Mouse (Mus musculus): Measurements from ENCODE around the gene Itga6.
A peak's percentile ranks its signal among the peaks of the same experiment; 100 is the strongest.

Gene Itga6

DNA sequence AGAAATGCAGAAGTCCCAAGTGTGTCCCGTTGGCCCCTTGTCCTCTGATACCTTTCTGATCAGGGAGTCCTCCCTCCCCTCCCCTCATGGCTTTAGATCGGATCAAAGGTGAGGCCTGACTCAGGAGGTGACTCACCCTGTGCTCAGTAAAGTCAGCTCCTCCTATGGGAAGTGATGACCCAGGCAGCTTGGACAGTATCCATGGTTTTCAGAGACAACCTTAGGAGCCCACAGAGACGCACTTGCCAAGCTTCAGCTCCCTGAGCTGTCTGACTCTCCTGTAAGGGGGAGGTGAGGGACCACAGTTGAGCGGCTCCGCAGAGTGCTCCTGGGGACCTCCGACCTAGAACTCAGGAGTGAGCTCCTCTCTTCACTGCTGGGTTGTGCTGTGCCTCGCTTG lies 56.3 kb downstream of the Itga6 start:
- DNase-seq (ENCODE audit: low read depth): no peak

DNA sequence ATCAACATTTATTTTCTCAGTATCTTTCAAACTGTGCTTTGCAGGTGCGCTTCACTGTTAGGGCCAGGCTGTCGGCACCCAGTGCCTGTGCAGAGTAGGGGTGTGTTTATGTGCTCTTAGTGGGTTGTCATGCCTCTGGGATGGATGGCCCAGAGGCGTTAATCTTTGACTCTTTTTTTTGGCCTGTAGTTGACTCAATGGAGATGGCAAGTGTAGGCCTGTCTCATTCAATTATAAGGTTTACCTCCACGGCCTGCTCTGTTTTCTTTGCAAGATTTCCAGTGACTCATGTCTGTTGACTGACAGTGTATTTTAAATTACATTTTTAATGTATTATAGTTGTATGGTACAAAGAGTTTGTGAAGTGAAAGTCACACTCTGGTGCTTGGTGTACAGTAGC lies 56.7 kb downstream of the Itga6 start:
- DNase-seq (ENCODE audit: low read depth): no peak

DNA sequence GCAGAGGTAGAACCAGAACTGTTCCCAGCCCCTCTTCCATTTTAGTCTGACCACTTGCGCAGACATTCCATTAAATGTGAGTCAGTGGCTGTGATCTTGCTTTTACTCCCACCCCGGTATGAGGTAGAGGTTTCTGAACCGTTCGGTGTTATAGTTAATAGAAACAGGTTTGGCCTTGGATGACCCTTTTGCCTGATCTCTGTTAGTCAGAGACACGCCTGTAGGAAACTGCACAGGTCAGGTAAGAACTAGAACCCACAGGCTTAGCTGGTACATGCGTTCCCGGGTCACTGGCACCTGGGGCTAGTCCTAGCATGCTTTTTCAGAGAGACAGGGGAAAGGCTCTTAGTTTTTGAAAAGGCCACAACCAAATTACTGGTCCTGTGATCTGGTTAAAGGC lies 59.7 kb downstream of the Itga6 start:
- no peak for DNase-seq (ENCODE audit: low read depth)

DNA sequence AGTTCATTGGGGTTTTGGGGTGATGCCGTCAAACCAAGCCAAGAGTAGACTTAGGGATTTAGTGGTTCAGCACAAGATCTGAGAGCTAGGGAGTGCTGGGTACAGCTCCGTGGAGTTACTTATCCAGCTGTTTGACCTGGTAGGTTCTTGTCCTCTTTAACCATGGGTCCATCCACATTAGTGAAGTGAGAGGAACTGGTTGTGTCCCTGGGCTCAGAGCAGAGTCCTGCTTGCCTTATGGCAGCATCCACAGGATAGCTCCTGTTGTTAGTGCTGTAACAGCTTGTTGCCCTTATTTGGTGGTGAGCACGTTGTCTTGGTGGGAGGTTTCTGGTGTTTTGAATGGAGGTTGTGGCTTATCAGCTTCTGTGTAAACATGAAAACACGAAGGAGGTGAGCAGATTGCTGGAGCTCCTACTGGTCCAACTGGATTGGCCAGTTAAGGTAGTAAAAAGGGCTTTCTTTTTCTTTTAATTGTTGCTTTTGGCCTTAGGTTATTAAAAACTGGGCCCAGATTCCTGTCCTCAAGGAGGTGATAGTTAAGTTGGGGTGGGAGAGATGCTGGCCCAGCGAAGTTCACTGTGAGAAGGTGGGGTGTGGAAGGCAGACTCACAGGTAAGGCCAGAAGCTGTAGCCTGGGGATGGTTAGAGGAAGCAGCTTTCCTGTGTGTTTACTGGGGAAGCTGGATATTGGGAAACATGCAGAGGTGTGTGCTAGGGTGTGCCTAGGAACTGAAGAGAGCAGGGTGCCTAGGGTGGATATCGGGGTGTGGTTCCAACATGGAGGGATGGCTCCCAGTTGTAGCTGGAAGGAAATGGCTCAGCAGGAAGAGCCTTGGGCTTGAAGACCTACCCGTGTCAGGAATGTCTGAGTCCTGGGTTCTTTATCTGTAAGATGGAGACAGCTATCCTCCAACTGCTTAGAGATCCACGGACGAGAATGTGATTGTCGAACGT lies 60.5 kb downstream of the Itga6 start:
- no peak for DNase-seq (ENCODE audit: low read depth)

DNA sequence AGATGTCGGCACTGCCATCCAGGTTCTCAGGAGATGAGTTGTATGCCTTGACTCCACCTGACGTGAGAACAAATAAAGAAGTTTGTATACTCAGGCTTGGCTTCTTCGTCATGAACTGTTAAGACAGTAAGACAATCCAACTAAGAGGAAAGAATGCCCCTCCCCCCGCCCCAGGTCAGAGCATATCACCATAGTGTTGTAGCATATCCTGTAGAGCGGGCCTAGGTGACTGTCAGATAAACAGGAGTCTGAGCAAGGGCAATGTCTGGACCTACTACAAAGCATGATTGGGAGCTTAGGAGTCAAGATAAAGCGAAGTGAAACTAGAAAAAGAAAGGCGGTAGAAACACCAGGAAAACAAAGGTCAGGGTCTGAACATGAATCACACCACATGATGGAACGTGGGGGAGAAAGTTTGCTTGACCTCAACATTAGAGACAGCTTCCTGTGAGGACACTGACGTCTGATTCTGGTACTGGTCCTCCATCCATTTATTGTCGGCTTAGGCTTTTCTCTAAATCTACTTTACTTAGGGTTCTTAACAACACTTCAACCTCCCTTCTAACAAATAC lies 64.0 kb downstream of the Itga6 start:
- peak; percentile 80 for DNase-seq (ENCODE audit: low read depth)

DNA sequence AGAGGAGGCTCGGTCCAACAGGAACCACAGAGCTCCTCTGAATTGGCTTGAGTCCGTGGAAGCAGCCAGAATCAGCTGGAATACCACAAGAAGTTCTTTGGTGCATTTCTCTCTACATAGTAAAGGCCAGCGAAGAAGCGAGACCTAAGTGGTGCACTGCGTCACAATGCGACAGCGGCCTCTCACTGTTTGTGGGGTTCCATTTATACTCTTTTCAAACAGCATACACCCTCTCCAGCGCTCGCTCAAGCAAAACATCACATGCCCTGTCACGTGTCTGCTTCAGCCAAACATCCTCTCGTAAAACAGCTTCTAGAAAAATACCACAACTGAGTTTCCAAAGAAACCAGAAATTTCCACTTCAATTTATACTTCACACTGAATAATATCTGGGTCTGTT lies 64.6 kb downstream of the Itga6 start:
- peak; percentile 90 for DNase-seq (ENCODE audit: low read depth)

DNA sequence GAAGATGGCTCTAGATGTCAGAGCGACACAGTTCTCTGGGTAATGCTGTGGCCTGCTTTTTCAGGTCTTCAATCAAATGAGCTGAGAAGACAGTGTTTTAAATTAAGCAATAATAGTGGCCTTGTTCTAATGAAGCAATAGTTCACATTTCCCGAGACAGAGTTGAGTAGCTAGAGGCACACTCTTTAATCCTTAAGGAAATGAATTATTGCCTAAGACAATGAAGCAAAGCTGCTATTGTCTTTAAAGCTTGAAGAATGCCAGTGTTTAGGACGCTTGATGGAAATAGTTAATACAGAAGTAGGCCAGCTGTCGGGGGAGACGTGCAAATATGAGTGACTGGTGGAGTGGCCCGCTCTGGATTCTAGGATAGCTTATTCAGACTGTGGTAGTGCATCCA lies 65.5 kb downstream of the Itga6 start:
- no peak for DNase-seq (ENCODE audit: low read depth)

DNA sequence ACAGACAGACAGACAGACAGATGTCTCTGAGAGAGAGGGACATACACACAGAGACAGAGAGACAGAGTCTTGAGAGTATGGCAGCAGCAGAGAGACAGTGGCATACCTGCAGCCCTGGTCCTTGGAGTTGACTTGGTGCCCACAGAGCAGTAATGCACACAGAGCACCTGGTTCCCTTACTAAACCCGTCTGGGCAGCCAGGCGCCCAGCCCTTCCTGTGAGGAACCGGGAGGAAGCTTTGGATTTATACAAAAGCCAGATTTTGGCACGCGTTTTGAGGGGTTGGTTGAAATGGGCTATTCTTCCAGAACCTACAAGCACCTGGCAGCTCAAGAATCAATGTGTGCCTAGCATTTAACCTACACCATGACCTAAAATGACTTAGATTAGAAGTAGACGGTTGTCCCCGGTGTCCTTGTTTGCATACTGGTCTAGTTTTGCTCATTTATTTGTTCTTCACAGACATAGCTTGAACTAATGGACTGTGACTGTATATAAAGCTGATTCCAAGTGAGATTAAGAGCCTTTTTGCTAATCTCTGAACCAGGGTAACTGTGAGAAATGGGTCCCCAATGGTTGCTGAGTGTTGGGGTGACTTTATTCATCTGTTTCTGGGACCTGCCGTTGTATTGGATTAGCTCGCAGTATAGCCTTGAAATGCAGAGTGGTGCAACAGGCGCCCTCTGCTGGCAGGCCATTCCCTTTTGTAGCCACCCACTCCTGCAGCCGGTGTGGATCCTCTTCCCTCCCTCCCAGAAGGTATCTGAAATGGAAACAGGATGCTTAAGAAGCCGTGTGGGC lies 67.0 kb downstream of the Itga6 start:
- peak; percentile 93 for DNase-seq (ENCODE audit: low read depth)

DNA sequence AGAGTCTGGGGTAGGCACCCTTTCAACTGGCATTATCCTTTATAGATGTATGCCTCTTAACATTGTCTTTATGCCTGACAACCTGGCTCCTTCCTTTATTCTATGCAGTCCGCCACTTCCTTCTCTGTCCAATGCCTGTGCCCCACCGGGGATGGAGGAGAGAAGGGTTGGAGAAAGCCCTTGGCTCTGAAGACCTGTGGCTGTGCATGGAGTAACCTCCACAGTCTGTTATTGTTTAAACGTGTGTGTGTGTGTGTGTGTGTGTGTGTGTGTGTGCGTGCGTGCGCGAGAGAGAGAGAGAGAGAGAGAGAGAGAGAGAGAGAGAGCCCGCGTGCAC lies 67.6 kb downstream of the Itga6 start:
- no peak for DNase-seq (ENCODE audit: low read depth)

DNA sequence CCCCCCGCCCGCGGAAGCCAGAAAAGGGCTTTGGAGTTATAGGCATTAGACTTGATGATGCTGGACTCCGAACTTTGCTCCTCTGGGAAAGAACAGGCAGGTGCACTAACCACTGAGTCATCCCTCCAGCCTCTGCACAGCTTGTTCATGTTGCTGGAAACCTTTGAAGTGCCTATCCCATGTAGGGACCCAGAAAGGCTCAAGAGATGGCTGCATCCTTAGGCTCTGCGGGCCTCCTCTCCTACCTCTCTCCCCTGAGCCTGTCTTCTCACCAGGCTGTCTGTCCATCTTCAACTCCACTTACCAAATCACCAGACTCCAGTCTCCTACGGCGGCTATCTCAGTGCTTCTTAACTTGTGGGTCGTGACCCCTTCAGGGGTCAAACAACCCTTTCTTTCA lies 68.0 kb downstream of the Itga6 start:
- peak; percentile 71 for DNase-seq (ENCODE audit: low read depth)

DNA sequence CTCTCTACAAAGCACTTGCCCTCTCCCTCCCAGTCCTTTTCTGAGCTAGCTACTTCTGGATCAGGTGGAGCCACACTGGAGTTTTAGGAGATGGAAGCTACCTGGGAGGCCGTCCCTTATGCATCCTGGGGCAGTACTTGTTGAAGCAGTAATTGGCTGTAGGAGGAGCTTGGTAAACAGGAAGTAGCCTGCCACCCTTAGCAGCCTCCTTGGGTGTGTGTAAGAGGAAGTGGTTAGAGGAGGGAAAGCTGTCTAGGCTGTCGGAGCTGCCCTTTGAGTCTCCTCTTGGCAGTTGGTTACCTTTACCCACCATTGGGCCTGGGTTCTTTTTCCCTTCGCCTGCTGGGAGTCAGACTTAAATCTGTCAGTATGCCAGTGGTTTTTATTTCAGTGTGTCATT lies 68.6 kb downstream of the Itga6 start:
- DNase-seq (ENCODE audit: low read depth): peak; percentile 89

DNA sequence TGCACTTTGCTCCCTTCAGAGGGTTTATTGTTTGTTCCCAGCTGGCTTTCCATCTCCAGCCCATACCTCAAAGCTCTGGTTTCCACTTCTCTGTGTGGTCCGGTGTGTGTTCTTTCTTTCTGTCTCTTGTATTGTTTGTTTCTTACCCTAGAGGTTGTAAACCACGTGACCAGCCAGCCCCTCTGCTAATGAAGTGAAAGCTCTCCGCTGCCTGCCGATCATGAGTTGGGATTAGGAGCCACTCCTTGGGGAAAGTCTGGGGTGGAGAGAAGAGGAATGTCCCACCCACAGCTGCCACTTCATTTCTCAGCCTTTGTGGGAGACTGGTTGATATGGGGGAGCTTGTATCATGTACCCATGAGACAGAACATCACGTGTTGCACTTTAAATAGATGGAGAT lies 69.9 kb downstream of the Itga6 start:
- peak; percentile 24 for DNase-seq (ENCODE audit: low read depth)

DNA sequence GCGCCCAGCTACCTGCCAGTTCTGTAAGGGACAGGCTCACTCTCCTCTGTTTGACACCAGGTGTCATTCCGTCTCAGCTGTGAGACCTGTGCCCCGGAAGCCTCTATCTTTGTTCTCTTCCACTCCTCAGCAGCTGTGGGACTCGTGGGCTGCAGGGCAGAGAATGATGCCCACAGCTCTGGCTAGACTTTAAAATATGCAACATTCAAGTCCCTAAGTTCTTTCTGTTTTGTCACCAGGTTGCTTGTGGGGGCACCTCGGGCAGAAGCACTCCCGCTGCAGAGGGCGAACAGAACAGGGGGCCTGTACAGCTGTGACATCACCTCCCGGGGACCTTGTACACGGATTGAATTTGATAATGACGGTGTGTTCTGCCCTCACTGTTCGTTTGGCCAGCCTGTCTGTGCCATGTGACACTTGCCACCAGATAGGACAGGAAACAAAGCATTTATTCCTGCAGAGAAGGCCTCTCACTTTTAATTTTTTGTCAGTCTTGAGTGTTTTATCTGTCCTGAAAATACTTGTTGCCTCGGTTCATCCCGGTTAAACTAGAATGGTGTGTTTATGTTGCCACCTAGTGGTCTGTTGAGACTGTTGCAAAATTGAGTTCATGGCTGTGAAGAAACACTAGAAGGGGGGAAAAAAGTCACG lies 71.1 kb downstream of the Itga6 start:
- peak; percentile 84 for DNase-seq (ENCODE audit: low read depth)

DNA sequence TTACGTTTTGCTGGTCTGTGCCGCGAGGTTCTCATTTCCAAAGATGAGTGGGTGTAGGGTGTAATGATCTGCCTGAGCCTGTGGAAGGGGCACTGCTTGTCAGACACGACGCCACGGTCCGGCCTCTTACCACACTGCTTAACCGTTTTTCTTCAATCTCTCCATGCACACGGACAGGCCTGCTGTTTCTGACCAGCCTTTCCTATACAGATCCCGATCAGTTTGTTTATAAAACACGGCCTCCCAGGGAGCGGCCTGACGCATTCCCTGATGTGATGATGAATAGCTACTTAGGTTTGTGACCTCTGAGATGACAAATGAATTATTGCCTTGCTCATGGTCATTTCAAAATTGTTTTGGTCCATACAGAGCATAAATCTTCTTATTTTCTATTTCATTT lies 78.7 kb downstream of the Itga6 start:
- DNase-seq (ENCODE audit: low read depth): no peak

DNA sequence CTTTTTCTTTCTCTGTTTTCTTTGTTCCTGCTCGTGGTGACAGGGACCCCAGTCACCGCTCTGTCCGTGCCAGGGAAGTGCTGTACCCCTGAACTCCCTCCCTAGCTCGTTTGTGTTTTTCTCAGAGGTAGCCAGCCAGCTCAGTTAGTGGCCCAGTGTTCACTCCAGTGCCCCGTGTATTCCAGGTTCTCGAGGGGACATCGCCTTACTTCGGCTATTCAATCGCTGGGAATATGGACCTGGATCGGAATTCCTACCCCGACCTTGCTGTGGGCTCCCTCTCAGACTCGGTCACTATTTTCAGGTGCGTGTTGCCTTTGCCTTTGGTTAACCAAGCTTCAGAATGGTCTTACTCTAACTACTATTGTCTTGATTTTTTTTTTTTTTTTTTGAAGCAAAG lies 82.3 kb downstream of the Itga6 start:
- DNase-seq (ENCODE audit: low read depth): no peak

DNA sequence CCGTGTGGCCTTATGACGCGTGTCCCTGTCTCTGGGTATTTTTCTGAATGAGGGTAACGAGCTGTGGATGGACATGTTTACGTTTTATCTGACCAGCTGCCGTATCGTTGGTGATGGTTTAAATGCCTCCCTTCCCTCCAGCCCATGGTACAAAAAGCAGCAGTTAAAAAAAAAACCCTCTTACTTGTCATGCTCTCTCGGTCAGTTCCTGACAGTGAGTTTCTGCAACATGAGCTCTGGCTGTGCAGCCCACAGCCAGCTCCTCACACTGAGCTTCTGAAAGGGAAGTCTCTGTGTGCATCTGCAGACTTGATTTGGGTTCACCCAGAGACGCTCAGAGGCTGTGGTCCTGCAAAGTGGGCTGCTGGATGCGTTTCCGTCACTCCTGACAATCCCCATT lies 83.5 kb downstream of the Itga6 start:
- DNase-seq (ENCODE audit: low read depth): no peak

DNA sequence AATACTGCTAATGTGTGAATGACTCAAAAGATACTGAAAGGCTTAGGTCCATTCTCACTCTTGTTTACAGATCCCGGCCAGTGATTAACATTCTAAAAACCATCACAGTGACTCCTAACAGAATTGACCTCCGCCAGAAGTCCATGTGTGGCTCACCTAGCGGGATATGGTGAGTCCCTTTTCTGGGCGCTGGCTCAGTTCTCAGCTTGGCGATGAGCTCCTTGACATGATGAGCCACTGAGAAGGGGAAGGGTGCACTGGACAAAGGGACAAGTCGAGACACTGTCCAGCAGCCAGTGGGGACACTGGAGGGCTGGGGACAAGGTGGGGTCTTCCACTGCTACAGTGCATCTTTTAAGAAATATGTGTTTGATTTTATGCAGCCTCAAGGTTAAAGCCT lies 88.2 kb downstream of the Itga6 start:
- no peak for DNase-seq (ENCODE audit: low read depth)

DNA sequence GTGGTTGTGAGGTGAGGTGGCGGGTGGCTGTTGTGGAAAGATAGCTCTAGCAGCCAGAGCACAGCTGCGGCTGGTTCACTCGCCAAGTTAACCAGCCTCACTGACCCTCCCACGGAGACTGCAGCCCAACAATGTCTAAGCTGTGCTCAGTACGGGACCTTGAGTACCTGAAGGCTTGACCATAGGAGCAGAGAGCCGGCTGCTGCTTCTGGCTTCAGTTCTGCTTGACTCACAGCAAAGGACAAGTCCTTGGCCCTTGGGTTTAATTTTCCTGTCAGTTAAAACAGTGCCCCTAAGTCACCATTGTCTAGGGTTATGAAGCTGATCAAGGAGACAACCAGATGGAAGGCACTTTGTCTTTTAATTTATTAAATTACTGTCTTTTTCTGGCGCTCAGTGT lies 89.0 kb downstream of the Itga6 start:
- no peak for DNase-seq (ENCODE audit: low read depth)

DNA sequence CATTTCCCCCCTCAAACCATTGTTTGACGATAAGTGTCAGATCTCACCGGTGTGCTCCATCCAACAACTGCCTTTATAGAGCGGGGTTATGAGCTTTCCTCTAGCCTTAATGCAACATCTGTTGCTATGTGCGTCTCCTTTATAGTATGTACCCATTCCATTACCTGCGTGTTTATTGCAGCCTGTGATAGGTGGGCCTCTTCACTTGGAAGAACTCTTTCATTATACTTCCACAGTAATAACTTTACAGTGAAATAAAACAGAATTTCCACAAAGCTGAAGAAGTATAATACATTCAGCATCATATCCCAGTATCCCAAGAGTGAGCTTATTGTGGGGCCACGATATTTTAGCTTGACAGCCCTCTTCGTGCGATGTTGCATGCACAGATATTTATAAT lies 90.1 kb downstream of the Itga6 start:
- no peak for DNase-seq (ENCODE audit: low read depth)

DNA sequence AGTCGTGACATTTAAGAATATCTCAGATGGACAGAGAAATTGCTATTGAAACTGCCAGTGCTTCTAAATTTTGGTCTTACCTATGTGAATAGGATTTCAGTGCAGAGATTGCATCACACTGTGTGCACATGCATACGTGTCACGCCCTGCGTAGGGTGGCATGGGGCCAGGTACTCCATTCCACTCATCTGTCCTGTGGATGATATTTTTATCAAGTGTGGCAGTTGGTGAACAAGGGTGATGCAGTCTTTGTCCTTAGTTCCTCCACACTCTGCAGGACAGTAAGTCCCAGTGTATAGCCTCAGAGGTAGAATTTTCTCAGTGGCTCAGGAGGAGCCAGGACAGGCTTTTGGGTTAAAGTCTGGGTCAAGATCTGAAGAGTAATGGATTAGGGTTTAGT lies 90.8 kb downstream of the Itga6 start:
- no peak for DNase-seq (ENCODE audit: low read depth)

DNA sequence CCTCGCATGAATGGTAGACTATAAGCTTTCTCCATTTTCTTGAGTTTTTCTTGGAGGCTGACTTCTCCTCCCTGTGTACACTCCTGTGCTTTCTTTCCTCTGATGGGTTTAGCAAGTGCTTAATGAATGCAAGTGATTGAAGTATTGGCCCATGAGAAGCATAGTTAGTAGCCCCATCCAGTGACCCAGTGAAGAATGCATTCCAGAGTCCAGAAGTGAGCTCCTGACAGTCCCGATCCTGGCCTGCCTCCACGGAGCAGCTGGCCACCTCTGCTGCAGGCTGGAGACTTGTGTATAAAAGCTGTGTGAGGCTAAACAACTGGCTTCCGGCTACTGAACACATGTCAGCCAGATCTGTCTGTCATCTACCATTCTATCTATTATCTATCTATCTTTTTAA lies 91.8 kb downstream of the Itga6 start:
- DNase-seq (ENCODE audit: low read depth): no peak

DNA sequence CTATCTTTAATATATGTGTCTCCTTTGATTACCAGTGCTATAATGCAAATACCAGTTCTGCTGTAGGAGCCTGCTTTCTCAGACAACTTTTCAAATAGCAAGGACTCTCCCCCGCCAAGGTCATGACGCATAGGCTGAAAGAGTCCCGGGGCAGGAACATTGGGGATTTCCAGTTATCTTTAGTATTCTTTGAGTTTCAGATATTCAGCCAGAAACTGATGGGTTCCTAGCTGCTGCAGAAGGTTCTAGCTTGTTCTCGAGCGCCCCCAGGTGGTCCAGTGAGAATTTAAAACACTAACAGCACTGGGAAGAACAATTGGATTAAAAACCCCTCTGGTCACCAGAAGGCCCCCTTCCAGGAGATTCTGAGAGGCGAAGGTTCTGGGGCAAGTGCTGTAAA lies 92.4 kb downstream of the Itga6 start:
- DNase-seq (ENCODE audit: low read depth): peak; percentile 80

DNA sequence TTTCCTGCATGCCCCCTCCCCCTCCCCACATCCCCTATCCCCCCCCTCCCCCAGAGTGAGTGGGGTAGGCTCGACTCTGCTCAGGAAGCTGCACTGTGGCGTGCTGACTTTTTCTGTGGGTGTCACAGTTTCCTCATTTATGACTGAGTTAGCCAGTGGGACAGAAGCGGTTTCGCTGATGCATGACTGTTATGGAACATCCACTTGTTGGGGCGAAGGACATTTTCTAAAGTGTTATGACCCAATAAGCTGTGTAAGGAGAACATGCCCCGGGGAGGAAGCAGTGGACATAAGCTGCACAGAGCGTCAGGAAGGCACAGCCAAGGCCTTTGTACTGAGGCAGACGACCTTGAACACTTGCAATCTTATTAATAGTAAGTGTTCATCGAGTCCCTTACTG lies 97.9 kb downstream of the Itga6 start:
- peak; percentile 54 for DNase-seq (ENCODE audit: low read depth)
